Mouse (Mus musculus) heart, embryonic 14.5 days (tissue): ENCODE results near the gene Fen1. TPM values are rescaled to one million over a fixed set of nuclear protein-coding genes. Genes with fewer than 3 reads are reported as not detected.

Experiments used
- ATAC-seq: fragments of 200-750 bp; cut with Nextera tagmentation; 2 replicates; pipeline ENCODE4 v1.8.0; 2017; ENCODE audit warnings: low read depth, moderate TSS enrichment; ENCODE audit not compliant: insufficient number of reproducible peaks, insufficient read depth, low FRiP score
- H3K27ac ChIP-seq, 2 experiments: fragments of 200-500 bp in 1 of 2; fragments of 300-500 bp in 1 of 2; sonication (generic) in 1 of 2; replicated peaks in 1 of 2; 2 replicates each; pipeline ENCODE4 v1.5.1; 2012 to 2014; ENCODE audit warnings: low read depth in 2 of 2, low read length in 2 of 2, control low read depth in 1 of 2, mild to moderate bottlenecking in 1 of 2, mixed read lengths in 1 of 2; ENCODE audit not compliant: control insufficient read depth in 1 of 2, insufficient read depth in 1 of 2
- H3K27me3 ChIP-seq: fragments of 300-500 bp; sonication (generic); 2 replicates; pipeline ENCODE4 v1.6.1; 2014; ENCODE audit warnings: mild to moderate bottlenecking, low read length, control low read depth; ENCODE audit not compliant: control insufficient read depth, insufficient read depth
- H3K36me3 ChIP-seq: fragments of 300-500 bp; sonication (generic); 2 replicates; pipeline ENCODE4 v1.6.1; 2014; ENCODE audit warnings: mild to moderate bottlenecking, control low read depth, low read length, mixed read lengths; ENCODE audit not compliant: control insufficient read depth, insufficient read depth
- H3K4me1 ChIP-seq, 2 experiments: fragments of 200-500 bp in 1 of 2; fragments of 300-500 bp in 1 of 2; sonication (generic) in 1 of 2; 2 replicates each; pipeline ENCODE4 v1.6.1; 2012 to 2014; ENCODE audit warnings: low read length in 2 of 2, control low read depth in 1 of 2, mixed read lengths in 1 of 2; ENCODE audit not compliant: control insufficient read depth in 2 of 2, insufficient read depth in 2 of 2
- H3K4me2 ChIP-seq: fragments of 300-500 bp; sonication (generic); 2 replicates; pipeline ENCODE4 v1.6.1; 2014; ENCODE audit warnings: mild to moderate bottlenecking, low read length
- H3K4me3 ChIP-seq, 2 experiments: fragments of 200-500 bp in 1 of 2; fragments of 300-500 bp in 1 of 2; sonication (generic) in 1 of 2; 2 replicates each; pipeline ENCODE4 v1.5.1; 2012 to 2014; ENCODE audit warnings: low read length in 2 of 2, mild to moderate bottlenecking in 2 of 2, control low read depth in 1 of 2, low read depth in 1 of 2, moderate library complexity in 1 of 2; ENCODE audit not compliant: control insufficient read depth in 1 of 2, insufficient read depth in 1 of 2
- H3K9ac ChIP-seq: fragments of 300-500 bp; sonication (generic); 2 replicates; pipeline ENCODE4 v1.6.1; 2014; ENCODE audit warnings: mild to moderate bottlenecking, low read length
- H3K9me3 ChIP-seq: fragments of 300-500 bp; sonication (generic); 2 replicates; pipeline ENCODE4 v1.6.1; 2016; ENCODE audit warnings: low read length, control low read depth; ENCODE audit not compliant: control insufficient read depth
- WGBS: fragments of 180-500 bp; shearing (Covaris S2); extraction: QIAGEN DNeasy Blood & Tissue Kit; methylation state at CpG from one replicate; pipeline ENCODE4 v1.1.7; 2014; 5-methylcytosine and 5-hydroxymethylcytosine counted together
- microRNA-seq: library from miRNA; unstranded; fragments of <30 nt; microRNA quantifications from one replicate; pipeline ENCODE4, GENCODE M21; 2016
- polyA plus RNA-seq: library from polyadenylated mRNA; unstranded; fragments of >200 nt; fragmentation: Nextera tagmentation; extraction: Ambion mirVana; gene quantifications from 2 replicates; pipeline ENCODE4 v1.2.1, GENCODE M21; 2014

Gene Fen1
- polyA plus RNA-seq, 1 experiment from 2014 or later: 37.6 TPM

GRCm38 (mm10) chr19:10163896-10164295, 40.1 kb downstream of the Fen1 start:
- H3K9me3 ChIP-seq: no peaks in the 10 kb centered on the region
- no peak overlapping the region for H3K4me3 ChIP-seq
- H3K27ac ChIP-seq: no peak overlapping the region
- no peak overlapping the region for H3K4me2 ChIP-seq
- no peaks in the 10 kb centered on the region for H3K36me3 ChIP-seq
- H3K9ac ChIP-seq: no peak overlapping the region
- no peaks in the 10 kb centered on the region for H3K27me3 ChIP-seq
- no peak for ATAC-seq
- H3K4me1 ChIP-seq: no peaks in the 10 kb centered on the region
- 66% methylated on average over 3 of the region's 3 CpGs for WGBS

- ATAC-seq: no peak
- no peaks in the 10 kb centered on the region for H3K9me3 ChIP-seq
- no peak overlapping the region for H3K4me3 ChIP-seq
- no peaks in the 10 kb centered on the region for H3K36me3 ChIP-seq
- no peaks in the 10 kb centered on the region for H3K27me3 ChIP-seq
- 18% methylated on average over 2 of the region's 2 CpGs for WGBS
- H3K9ac ChIP-seq: no peak overlapping the region
- H3K4me1 ChIP-seq: no peaks in the 10 kb centered on the region
- H3K4me2 ChIP-seq: no peak overlapping the region
- no peak overlapping the region for H3K27ac ChIP-seq
These were observed 46.2 kb downstream of the Fen1 start for GRCm38 (mm10) chr19:10157725-10158124.

- peaks cover 0 to 2% of the 10 kb centered on the region in 2 experiments; a peak in 1 of 4 replicates for H3K4me1 ChIP-seq
- H3K27ac ChIP-seq: no peak overlapping the region
- no peaks in the 10 kb centered on the region for H3K27me3 ChIP-seq
- no peaks in the 10 kb centered on the region for H3K36me3 ChIP-seq
- no peak overlapping the region for H3K4me2 ChIP-seq
- H3K9me3 ChIP-seq: no peaks in the 10 kb centered on the region
- WGBS: 66% methylated on average over 3 of the region's 3 CpGs
- H3K9ac ChIP-seq: no peak overlapping the region
- no peak for ATAC-seq
- no peak overlapping the region for H3K4me3 ChIP-seq
These were observed 54.8 kb downstream of the Fen1 start for GRCm38 (mm10) chr19:10149189-10149588.

Small RNAs within 50 kb of the gene (microRNA-seq; reads per million reads assigned to microRNA genes)
- gene Mir6993: not detected

Other genes with a start within 250 kb of the Fen1 start
- 1,816 and 1,859 TPM in 2 replicates for gene Fth1, start 223.6 kb downstream of the Fen1 start, polyA plus RNA-seq
- 0.24 and 0.40 TPM in 2 replicates for gene Best1, start 202.5 kb downstream of the Fen1 start, polyA plus RNA-seq
- 27.6 and 27.7 TPM in 2 replicates for gene Rab3il1, start 202.5 kb downstream of the Fen1 start, polyA plus RNA-seq
- gene Fads3, start 162.6 kb downstream of the Fen1 start, polyA plus RNA-seq: 25.3 and 32.5 TPM in 2 replicates
- gene Fads2, start 102.4 kb downstream of the Fen1 start, polyA plus RNA-seq: 11.4 and 15.0 TPM in 2 replicates
- gene Fads1, start 21.3 kb downstream of the Fen1 start, polyA plus RNA-seq: 39.8 and 44.2 TPM in 2 replicates
- gene Tmem258, start 155 bp downstream of the Fen1 start, polyA plus RNA-seq: 458 and 491 TPM in 2 replicates
- gene Myrf, start 36.6 kb upstream of the Fen1 start, polyA plus RNA-seq: 7.8 and 10.8 TPM in 2 replicates
- 0.65 and 0.82 TPM in 2 replicates for gene Dagla, start 100.7 kb upstream of the Fen1 start, polyA plus RNA-seq
- 0.67 and 0.92 TPM in 2 replicates for gene Syt7, start 184.9 kb upstream of the Fen1 start, polyA plus RNA-seq